Mouse (Mus musculus) macrophage (primary cell): Measurements from ENCODE around the gene Nat8f6. TPM values are rescaled to one million over a fixed set of nuclear protein-coding genes. Genes with fewer than 3 reads are reported as not detected.
"Not testable (repeated sequence)": the region's sequence is repeated elsewhere in the genome, so short reads cannot be mapped to it uniquely, and the experiment has no call there.

Source experiments
- H3K27ac ChIP-seq: fragments of 350-480 bp; formaldehyde crosslinking; 2 replicates; pipeline ENCODE4 v1.9.0; 2021
- H3K36me3 ChIP-seq: fragments of 350-480 bp; formaldehyde crosslinking; 2 replicates; pipeline ENCODE4 v1.9.0; 2021; ENCODE audit errors: inconsistent target
- H3K4me3 ChIP-seq: fragments of 350-480 bp; formaldehyde crosslinking; 2 replicates; pipeline ENCODE4 v1.9.0; 2021; ENCODE audit errors: inconsistent target
- H3K79me2 ChIP-seq: fragments of 350-480 bp; formaldehyde crosslinking; 2 replicates; pipeline ENCODE4 v1.9.0; 2021; ENCODE audit errors: inconsistent target
- WGBS: methylation state at CpG from one replicate; pipeline ENCODE4 v1.1.7; 2026; ENCODE audit warnings: inconsistent platforms; ENCODE audit not compliant: missing documents; 5-methylcytosine and 5-hydroxymethylcytosine counted together
- polyA plus RNA-seq: library from polyadenylated mRNA; stranded (reverse); fragments of 250-400 nt; gene quantifications from 3 replicates; pipeline ENCODE4 v1.2.4, GENCODE M21; 2018; ENCODE audit warnings: inconsistent platforms
- total RNA-seq, 78 experiments: library from RNA; depleted of rRNA; stranded (reverse); fragments of 250-400 nt; gene quantifications; 1 replicate in 9 of 78; 2 replicates in 24 of 78; 3 replicates in 43 of 78; 4 replicates in 2 of 78; pipeline ENCODE4 v1.2.4; 2018; ENCODE audit warnings: inconsistent platforms in 56 of 78

Gene Nat8f6
- not detected for total RNA-seq (2018; cell fraction: chromatin; rRNA removed)
- total RNA-seq (2018; cell fraction: cytosol; rRNA removed): not detected
- not detected for total RNA-seq (2018; cell fraction: nucleus; rRNA removed)
- polyA plus RNA-seq: not detected in 3 replicates

DNA sequence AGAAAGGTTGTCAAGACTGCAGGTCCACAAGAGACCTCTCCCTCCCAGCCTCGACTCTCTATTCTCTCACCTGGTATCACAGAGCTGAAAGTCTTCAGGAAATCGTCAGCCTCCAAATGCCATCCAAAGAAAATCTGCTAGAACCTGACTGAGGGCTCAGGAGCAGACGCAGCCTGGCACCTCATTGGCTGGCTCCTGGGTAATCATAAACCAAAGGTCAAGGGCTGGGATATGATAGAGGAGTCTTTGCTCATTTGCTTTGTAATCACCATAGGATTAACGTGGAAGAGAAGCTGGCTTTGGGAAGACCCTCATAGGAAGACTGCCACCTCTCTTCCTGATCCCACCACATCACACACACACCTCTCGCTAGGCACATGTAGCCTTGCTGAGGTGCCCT is at the start of gene Nat8f6, which contains the start of gene Nat8f5:
Gene Nat8f6, minus strand, starts transcription at position 118 of the 400 bp plus-strand sequence.
Gene Nat8f5, minus strand, starts transcription at position 136 of the 400 bp plus-strand sequence.
- WGBS: 94% methylated on average over 4 of the region's 5 CpGs
- Histone ChIP-seq H3K79me2 (no peaks in the 10 kb centered on the region), H3K4me3 (no peak within 1 kb of the TSS), H3K36me3 (no peaks in the 10 kb centered on the region), H3K27ac (no peak within 1 kb of the TSS)

DNA sequence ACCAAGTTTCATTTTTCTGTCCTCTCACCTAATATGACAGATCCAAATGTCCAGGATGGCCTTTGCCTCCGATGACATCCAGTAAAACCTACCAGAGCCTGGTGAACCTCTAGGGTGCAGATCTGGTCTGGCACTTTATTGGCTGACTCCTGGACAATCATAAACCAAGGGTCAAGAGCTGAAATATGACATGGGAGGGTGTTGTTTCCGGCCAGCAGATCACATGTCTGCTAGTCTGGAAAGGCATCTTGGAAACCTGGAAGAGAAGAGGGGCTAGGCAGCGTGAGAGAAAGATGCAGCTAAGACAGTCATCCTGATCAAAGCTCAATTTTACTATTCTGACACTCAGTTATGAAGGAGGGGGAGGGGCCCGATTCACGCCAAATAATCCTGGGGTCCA is 48.3 kb upstream of the Nat8f6 start, which contains the start of gene Nat8f2:
Gene Nat8f2, minus strand, starts transcription at position 153 of the 400 bp plus-strand sequence.
- not testable (repeated sequence) for H3K27ac ChIP-seq, H3K36me3 ChIP-seq, H3K4me3 ChIP-seq, H3K79me2 ChIP-seq
- WGBS: 94% methylated on average over 5 of the region's 5 CpGs

- Histone ChIP-seq H3K79me2 (no peaks in the 10 kb centered on the region), H3K4me3 (no peak overlapping the region), H3K27ac (no peak overlapping the region), H3K36me3 (no peaks in the 10 kb centered on the region)
- 39% methylated on average over 8 of the region's 8 CpGs for WGBS
These were observed 47.3 kb upstream of the Nat8f6 start for GRCm38 (mm10) chr6:85867726-85868690.

DNA sequence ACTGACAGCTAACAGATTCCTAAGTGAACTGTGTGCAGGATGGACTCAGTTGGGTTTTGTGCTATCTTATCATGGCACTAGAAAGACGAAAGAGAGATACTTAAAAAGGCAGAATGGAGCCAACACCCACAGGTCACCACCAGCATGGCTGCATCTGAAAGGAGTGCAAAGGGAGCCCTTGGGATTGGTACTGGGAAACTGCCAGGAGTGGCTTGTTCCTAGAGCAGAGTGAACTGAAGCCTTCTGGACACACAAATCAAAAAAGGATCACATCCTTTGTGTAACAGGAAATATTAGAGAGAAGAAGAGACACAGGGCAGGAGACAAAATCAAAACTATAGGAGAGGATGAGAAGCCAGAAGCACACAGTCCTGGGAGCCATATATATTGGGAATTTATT is 46.2 kb upstream of the Nat8f6 start:
- not testable (repeated sequence) for H3K27ac ChIP-seq, H3K36me3 ChIP-seq, H3K4me3 ChIP-seq, H3K79me2 ChIP-seq
- WGBS: no CpG with 5 or more reads among the region's 1 CpGs

- not testable (repeated sequence) for H3K79me2 ChIP-seq, H3K27ac ChIP-seq, H3K4me3 ChIP-seq, H3K36me3 ChIP-seq
- WGBS: 89% methylated on average over 3 of the region's 3 CpGs
These were observed 45.4 kb upstream of the Nat8f6 start for GRCm38 (mm10) chr6:85866166-85866565.

DNA sequence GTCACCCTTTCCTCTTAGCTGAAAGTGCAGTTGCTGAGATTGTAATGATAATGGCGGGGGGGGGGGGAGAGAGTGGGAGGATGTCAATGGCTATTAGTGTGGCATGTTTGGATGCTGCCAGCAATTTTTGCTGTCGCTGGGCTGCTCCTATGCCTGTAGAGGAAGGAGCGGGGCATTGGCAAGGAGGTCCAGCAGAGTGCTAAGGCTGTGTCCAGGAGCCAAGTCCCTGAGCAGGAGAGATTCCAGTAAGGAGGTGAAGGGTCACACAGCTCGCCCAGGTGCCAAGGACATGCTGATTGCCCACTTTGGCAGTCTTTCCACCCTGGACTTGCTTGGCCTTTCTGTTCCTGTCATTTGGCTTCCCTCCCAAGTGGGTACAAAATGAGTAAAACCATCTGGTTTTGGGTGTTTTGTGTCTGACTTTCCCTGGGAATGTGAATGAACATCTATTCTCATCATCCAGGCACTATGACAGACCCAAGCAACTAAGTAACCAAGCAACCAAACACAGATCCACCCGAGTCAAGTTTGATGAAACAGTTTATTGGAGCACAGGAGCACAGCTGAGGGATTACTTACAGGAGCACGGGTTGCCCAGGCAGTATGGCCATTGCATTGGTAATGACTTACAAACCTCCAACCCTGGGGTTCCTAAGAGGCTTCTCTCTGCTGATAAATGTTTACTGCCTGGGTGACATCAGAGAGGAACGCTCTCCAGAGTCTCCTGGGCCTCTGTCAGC is 44.3 kb upstream of the Nat8f6 start:
- H3K4me3 ChIP-seq, H3K36me3 ChIP-seq, H3K79me2 ChIP-seq, H3K27ac ChIP-seq: not testable (repeated sequence)
- 81% methylated on average over 4 of the region's 7 CpGs for WGBS

- WGBS: 85% methylated on average over 2 of the region's 2 CpGs
- no peak overlapping the region for H3K4me3 ChIP-seq
- H3K79me2 ChIP-seq: no peaks in the 10 kb centered on the region
- H3K27ac ChIP-seq: no peak overlapping the region
- H3K36me3 ChIP-seq: no peaks in the 10 kb centered on the region
These were observed 43.1 kb upstream of the Nat8f6 start for GRCm38 (mm10) chr6:85863840-85864239.

DNA sequence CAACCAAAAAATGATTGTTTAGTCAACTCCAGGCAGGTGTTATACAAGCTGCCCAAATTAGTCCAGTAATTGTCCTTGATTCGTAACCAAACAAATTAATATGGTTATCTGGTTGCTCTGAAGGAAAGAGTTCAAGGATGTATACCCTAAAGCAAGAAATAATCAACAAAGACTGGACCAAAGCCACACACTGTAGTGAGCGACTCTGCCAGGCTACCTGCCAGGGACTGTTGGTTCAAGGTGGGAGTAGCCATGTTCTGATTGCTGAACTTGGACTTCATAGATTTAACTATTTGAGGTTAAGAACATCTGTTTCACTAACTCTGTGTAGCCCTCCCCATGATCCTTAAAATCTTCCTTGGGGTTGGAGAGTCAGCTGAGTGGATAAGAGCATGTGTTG is 42.4 kb upstream of the Nat8f6 start:
- WGBS: 88% methylated on average over 2 of the region's 2 CpGs
- Histone ChIP-seq H3K4me3 (no peak overlapping the region), H3K27ac (no peak overlapping the region), H3K79me2 (no peaks in the 10 kb centered on the region), H3K36me3 (no peaks in the 10 kb centered on the region)

- Histone ChIP-seq H3K79me2 (no peaks in the 10 kb centered on the region), H3K27ac (no peak overlapping the region), H3K4me3 (no peak overlapping the region), H3K36me3 (no peaks in the 10 kb centered on the region)
- WGBS: 81% methylated on average over 3 of the region's 3 CpGs
These were observed 41.8 kb upstream of the Nat8f6 start for GRCm38 (mm10) chr6:85862565-85862964.

DNA sequence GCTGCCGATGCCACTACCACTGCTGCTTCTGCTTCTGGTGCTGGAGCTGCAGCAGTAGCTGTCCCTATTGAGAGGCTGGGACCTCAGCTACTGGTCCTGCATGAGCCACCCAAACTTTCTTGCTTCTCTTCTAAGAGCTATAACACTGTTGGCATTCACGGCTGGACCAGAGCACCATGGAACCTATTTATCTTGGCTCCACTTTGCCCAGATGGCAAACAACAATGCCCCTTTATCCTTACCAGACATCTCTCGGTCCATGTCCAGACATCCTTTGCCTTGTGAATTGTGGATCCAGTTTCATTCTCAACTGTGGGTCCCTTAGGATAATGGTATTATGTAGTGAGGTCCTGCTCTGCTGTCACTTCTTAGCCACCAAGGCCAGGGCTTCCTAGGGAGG is 40.5 kb upstream of the Nat8f6 start:
- Histone ChIP-seq H3K4me3 (no peak overlapping the region), H3K79me2 (no peaks in the 10 kb centered on the region), H3K27ac (no peak overlapping the region), H3K36me3 (no peaks in the 10 kb centered on the region)
- 90% methylated on average over 3 of the region's 3 CpGs for WGBS

- 100% methylated on average over 1 of the region's 1 CpGs for WGBS
- Histone ChIP-seq H3K4me3 (no peak overlapping the region), H3K79me2 (no peaks in the 10 kb centered on the region)
These were observed 35.5 kb upstream of the Nat8f6 start for GRCm38 (mm10) chr6:85856194-85856678.

DNA sequence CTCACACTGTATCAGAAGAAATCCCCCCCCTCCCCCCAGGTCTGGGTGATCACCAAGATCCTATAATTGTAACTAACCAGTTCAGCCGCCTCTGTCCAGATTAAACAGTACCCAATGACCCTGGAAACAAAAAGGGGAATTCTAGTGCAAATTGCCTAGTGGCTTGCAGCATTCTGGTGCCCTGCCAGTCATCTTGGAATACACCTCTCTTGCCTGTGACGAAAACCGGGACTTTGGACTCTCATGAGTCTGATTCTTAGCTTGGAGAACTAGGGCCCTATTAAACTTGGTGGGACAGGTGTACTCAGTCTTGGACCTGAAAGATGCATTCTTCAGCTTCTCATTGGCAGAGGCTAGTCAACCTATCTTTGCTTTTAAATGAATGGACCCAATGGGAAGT is 32.7 kb upstream of the Nat8f6 start:
- H3K27ac ChIP-seq: no peak overlapping the region
- H3K36me3 ChIP-seq: no peaks in the 10 kb centered on the region
- H3K79me2 ChIP-seq: no peaks in the 10 kb centered on the region
- H3K4me3 ChIP-seq: no peak overlapping the region
- WGBS: 90% methylated on average over 3 of the region's 3 CpGs

More at GRCm38 (mm10) chr6:85856194-85856678, 35.5 kb upstream of the Nat8f6 start:
- Histone ChIP-seq H3K27ac (no peak overlapping the region), H3K36me3 (no peaks in the 10 kb centered on the region)

DNA sequence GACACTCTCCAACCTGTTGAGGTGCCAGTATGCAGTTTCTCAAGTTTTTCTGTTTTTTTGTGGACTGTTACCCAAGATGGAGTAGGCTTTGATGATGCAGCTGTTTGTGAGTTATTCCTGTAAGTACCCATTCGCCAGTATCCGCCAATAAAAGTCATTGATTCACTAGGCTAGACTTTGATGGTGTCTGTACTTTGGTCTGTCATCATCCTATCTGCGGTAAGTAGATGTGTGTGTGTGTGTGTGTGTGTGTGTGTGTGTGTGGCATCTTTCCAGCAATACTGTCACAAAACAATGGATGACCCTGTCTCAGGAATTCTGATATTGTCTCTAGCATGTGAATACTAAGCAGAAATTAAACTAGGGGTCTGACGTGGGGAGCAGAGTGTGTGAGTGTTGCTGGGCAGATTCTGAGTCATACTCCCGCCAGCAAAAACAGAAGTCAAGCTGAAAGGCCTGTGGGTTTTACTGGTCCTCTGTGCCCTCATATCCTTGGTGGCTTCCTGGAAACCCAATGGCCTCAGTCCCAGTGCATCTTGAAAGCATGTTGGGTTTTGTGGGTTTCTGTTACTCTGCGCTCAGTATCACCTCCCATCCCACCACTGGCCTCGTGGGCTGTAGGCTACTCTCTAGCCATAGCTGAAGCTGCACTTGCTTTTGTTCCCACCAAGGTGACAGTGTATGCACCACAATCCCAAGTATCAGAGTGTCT is 30.5 kb upstream of the Nat8f6 start:
- H3K36me3 ChIP-seq: no peaks in the 10 kb centered on the region
- no peak overlapping the region for H3K27ac ChIP-seq
- 41% methylated on average over 7 of the region's 7 CpGs for WGBS
- H3K4me3 ChIP-seq: no peak overlapping the region
- H3K79me2 ChIP-seq: no peaks in the 10 kb centered on the region

- Histone ChIP-seq H3K4me3 (no peak overlapping the region), H3K79me2 (no peaks in the 10 kb centered on the region), H3K27ac (no peak overlapping the region), H3K36me3 (no peaks in the 10 kb centered on the region)
- WGBS: 76% methylated on average over 2 of the region's 2 CpGs
These were observed 28.5 kb upstream of the Nat8f6 start for GRCm38 (mm10) chr6:85849240-85849639.
